Mouse (Mus musculus) MEL-GATA-1-ER (cell line): Measurements from ENCODE around the gene Asap3.

Experiments
- DNase-seq: peaks from one replicate; pipeline ENCODE4 v3.0.0-alpha.2; 2012; ENCODE audit warnings: low read depth; ENCODE audit errors: extremely low read depth

Asap3 gene

GRCm38 (mm10) chr4:136290781-136291595 is 84.8 kb downstream of the Asap3 start:
- DNase-seq = no peak

GRCm38 (mm10) chr4:136291692-136292091 is 85.5 kb downstream of the Asap3 start:
- DNase-seq = no peak
